Mouse (Mus musculus): ENCODE data around the gene Hist1h2bh.
"Not testable (repeated sequence)": the region's sequence is repeated elsewhere in the genome, so short reads cannot be mapped to it uniquely, and the experiment has no call there.

Gene Hist1h2bh

DNA sequence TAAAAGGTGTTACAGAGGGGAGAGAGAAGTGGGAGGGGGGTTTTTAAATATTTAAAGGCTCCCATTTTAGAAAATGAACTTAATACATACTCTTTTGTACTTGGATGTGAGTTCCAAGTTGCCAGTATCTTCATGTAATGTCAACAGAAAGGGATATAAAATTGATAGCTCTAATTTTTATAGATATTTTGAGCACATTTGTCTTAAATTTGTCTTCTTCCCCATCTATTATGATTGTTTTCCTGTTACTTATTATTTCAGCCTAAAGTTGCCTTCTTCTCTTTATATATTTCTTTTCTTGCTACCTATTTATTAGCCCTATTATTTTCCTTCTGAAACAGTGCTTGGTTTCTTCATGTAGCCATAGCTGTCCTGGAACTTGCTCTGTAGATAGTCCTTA, 9.8 kb upstream of the Hist1h2bh start, which contains the start of gene Hist1h1d:
Gene Hist1h1d (plus strand): TSS at position 301 of the 400 bp plus-strand sequence.
- CTCF ChIA-PET, result interaction anchor here (1.6 kb wide), 1 partner anchor 15 kb away, joined by 4 read pairs; no protein-coding TSS in a partner anchor

DNA sequence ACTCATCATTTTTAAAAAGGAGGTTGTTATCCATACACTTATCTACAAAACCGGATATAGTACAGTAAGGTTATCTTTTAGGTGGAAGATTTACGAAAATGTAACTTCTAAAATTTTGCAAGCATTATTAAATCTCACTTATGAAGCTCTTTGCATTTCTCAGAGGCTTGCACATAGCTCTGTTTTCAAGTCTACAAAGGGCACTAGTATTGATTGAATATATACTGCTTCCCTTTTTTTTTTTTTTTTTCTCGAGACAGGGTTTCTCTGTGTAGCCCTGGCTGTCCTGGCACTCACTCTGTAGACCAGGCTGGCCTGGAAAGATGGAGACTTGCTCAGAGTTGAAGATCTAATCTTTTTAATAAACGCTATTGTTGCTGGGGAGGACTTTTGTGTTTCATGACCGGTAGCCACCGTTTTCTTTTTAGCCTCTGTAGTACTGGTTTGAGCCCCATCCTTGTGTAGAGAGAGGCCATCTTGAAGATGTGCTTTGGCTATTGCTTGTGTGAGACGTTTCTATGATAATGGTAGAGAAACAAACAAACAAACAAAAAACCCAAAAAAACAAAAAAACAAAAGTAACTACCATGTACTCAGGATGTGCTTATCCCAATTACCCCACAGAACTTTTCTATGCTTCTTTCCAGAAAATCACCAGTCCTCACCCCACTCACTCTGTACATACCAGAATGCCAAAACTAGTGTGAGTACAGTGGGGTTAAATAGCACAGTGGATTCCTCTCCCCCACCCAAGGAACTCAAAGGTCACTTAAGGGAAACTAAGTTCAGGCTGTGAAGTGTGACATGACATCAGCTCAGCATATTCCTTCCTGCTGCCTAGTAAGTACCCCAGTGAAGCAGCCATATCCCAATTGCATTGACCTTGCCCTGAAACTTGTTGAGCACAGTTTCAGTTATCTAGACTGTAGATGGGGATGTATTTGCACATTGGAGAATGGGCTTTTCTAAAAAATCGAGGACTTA, 9.0 kb upstream of the Hist1h2bh start:
- CTCF ChIA-PET, result interaction anchor here (0.6 to 1.6 kb wide), 3 partner anchors 9 to 1773 kb away, joined by 3 to 4 read pairs (median 4); no protein-coding TSS in a partner anchor

GRCm38 (mm10) chr13:23551146-23551834, 8.1 kb upstream of the Hist1h2bh start, which contains the start of gene Hist1h4f:
Hist1h4f (minus strand) TSS chr13:23551648.
- CTCF ChIA-PET, result interaction anchor here (0.7 to 0.8 kb wide), 2 partner anchors 16 to 1772 kb away, joined by 4 read pairs; no protein-coding TSS in a partner anchor

GRCm38 (mm10) chr13:23550761-23551145, 7.6 kb upstream of the Hist1h2bh start:
- CTCF ChIA-PET, result interaction anchor here (0.8 kb wide), 1 partner anchor 16 kb away, joined by 4 read pairs; no protein-coding TSS in a partner anchor

DNA sequence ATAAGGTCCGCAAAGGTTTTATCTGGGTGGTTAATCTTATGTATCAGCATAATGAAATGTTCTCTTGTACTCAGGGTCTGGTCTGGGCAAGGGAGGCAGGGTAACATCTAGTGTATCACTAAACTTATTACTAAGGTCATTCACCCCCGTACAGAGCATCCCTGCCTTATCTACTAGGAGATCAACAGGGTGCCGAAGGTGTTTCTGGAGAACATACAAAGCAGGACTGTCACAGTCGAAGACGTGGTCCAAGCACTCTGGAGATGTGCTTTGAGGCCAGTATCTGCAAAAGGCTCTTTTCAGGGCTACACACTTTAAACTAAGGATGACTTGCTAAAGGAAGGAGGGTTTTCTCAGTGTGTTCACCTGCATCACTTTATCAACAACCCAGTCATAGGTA, 3.5 kb upstream of the Hist1h2bh start:
- CTCF ChIA-PET, result no interaction called here

GRCm38 (mm10) chr13:23544787-23545120, 1.6 kb upstream of the Hist1h2bh start:
- CTCF ChIA-PET, result not testable (repeated sequence)

DNA sequence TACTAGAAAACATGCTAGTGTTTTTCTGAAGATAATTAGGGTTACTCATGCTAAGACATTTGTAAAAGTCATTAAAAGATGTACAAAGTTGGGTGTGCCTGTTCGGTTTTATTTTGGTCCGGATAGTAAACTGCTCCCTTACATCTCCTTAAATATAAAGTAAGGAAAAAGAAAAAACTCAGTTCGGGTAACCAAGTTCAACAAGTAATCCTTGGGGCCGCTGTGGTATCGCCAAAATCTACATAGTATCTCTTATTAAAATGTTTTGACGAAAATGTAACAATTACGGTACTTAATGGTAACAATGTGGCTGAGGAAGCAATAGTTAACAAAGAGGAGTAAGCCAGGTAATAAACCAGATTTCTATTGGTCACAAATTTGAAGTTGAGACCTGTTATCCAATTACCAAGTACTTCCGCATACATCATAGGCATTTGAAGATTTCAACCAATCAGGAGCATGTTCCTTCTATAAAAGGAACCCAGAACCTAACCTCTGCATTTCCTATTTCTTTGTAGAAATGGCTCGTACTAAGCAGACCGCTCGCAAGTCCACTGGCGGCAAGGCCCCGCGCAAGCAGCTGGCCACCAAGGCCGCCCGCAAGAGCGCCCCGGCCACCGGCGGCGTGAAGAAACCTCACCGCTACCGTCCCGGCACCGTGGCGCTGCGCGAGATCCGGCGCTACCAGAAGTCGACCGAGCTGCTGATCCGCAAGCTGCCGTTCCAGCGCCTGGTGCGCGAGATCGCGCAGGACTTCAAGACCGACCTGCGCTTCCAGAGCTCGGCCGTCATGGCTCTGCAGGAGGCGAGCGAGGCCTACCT, 984 bp upstream of the Hist1h2bh start, which contains the start of gene Hist1h3f:
Gene Hist1h3f (plus strand): TSS at position 88 of the 822 bp plus-strand sequence.
- CTCF ChIA-PET, result interaction anchor here (1.0 kb wide), 1 partner anchor 12 kb away, joined by 4 read pairs; no protein-coding TSS in a partner anchor

GRCm38 (mm10) chr13:23542225-23542980, 789 bp downstream of the Hist1h2bh start:
- CTCF ChIA-PET, result interaction anchor here (0.6 kb wide), 1 partner anchor 109 kb away, joined by 3 read pairs; no protein-coding TSS in a partner anchor

GRCm38 (mm10) chr13:23541497-23541896, 1.7 kb downstream of the Hist1h2bh start:
- CTCF ChIA-PET, result interaction anchor here (0.6 to 0.7 kb wide), 2 partner anchors 24 to 109 kb away, joined by 3 to 5 read pairs; no protein-coding TSS in a partner anchor

- CTCF ChIA-PET, result interaction anchor here (0.8 kb wide), 1 partner anchor 103 kb away, joined by 3 read pairs; no protein-coding TSS in a partner anchor
These were observed 3.4 kb downstream of the Hist1h2bh start for GRCm38 (mm10) chr13:23539821-23540220.

DNA sequence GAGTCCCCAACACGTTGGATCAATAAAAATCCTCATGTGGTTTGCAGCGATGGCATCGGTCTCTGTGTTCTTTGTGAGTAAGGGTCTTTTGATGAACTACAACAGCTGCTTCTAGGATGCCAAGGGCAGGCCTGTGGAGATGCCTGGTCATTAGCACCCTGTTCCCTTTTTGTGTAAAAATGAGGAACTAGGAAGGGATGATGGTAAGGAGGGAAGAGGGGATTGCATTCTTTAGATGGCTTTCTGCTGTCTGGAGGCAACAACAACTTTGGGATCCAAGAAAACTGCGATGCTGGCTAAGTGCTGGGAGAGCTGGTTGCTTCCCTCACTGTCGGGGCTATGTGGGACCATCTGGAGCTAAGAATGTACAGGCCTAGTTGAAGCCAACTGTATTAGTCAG, 4.9 kb downstream of the Hist1h2bh start:
- CTCF ChIA-PET, result interaction anchor here (1.8 kb wide), 1 partner anchor 15 kb away, joined by 4 read pairs; the partner anchor contains the start of gene Hist1h1d

GRCm38 (mm10) chr13:23537006-23537710, 6.0 kb downstream of the Hist1h2bh start:
- CTCF ChIA-PET, result interaction anchor here (0.7 to 1.8 kb wide), 2 partner anchors 9 to 16 kb away, joined by 4 read pairs; partner anchors contain the start of gene Hist1h1d

DNA sequence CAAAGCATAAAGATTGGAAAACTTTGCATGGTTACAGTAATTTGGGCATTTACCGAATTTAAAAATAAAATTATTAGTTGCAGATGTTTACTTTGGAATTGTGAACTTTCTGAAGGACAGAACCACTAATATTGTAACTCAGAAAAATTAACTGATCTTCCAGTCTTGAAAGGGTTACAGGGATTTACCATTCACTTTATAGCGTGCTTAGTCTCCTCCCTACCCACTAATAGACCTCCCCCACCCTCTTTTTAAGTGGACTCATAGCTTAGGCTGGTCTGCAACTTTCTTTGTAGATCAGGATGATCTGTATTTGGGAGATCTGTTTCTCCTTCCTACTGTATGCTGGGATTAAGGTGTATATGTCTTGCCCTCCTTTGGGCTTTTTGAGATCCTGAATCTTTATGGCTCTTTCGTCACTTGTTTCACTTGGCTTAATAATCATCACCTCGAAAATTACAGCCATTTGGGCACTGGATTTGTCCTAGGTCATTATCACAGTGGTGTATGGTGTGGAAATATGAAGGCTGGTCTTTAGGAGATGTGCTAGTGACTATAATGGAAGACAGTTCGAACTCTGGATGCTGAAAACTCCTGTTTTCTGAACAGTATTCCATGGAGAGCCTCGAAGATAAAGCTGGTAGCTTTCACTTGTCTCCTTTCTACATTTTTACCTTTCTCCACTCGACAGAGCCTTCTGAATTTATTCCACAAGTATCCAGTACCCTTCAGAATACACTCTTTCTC, 6.9 kb downstream of the Hist1h2bh start:
- CTCF ChIA-PET, result interaction anchor here (0.7 to 1.8 kb wide), 2 partner anchors 10 to 17 kb away, joined by 4 read pairs; partner anchors contain the start of gene Hist1h1d

DNA sequence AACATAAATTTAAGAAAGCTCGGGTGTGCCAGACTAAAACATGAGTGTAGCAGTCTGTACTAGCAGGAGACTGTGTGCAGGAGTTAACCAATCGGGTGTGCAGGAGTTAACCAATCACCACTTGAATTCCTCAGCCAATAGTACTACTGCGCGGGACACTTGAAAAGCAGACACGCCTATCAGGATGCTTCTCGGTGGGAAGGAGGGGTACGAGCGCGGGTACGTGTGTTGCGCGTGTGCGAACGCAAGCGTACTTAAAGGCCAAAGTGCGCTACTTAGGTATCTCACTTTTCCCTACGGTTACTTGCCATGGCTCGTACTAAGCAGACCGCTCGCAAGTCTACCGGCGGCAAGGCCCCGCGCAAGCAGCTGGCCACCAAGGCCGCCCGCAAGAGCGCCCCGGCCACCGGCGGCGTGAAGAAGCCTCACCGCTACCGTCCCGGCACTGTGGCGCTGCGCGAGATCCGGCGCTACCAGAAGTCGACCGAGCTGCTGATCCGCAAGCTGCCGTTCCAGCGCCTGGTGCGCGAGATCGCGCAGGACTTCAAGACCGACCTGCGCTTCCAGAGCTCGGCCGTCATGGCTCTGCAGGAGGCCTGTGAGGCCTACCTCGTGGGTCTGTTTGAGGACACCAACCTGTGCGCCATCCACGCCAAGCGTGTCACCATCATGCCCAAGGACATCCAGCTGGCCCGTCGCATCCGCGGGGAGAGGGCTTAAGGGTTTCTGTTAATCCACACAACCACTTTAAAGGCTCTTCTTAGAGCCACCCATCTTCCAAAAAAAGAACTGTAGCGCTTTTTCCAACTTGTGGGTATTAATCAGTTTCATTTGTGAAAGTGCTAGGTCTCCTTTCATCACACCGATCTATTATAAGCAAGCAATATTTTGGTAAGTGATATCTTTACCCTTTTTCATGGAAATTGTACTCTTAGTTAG, 7.8 kb downstream of the Hist1h2bh start, which contains the start of gene Hist1h3g:
Gene Hist1h3g (plus strand): TSS at position 286 of the 939 bp plus-strand sequence.
- CTCF ChIA-PET, result not testable (repeated sequence)

GRCm38 (mm10) chr13:23534368-23535131, 8.6 kb downstream of the Hist1h2bh start:
- CTCF ChIA-PET, result interaction anchor here (0.6 kb wide), 1 partner anchor 717 kb away, joined by 3 read pairs; no protein-coding TSS in a partner anchor

Data from spleen, embryonic (tissue).